Mouse (Mus musculus): Measurements from ENCODE around the gene Ddo.

The Ddo gene

DNA sequence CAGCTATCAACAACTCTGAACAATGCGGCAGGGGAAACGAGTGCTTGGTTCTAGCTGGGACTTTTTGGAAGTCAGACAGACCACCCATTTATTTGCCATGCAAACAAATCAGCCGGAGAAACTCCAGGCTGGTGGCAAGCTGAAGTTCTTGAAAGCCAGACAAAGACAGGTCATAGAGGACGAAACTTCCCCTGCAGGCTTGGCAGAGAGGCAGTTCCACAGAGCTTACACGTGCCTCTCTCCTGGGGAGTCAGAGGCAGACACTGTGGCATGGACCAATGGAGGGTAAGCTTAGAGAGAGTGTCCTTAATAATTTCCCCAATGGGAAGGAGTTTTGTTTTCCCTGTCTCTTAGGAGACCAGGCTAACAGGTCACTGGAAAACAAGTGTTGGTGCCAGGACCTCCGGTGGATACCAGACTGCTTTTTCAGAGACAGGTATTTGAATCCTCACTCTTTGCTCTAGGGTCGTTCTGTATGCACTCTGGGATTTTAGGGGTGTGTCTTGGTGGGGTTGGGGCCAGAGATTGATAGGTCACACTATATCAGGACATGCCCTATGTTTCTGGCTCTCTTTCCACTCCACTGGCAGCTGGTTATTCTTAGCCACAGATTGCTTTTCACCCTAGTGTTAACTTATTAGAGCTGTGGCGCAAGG is at the start of gene Ddo:
Gene Ddo, plus strand, starts transcription at position 356 of the 656 bp plus-strand sequence.
- no peak for DNase-seq (ENCODE audit: low spot score in 2 of 2)

- DNase-seq (ENCODE audit: low spot score in 2 of 2), result peak in 1 of 2 experiments; percentile 5
Observed at GRCm38 (mm10) chr10:40583584-40584255, 46.1 kb upstream of the Ddo start.

DNA sequence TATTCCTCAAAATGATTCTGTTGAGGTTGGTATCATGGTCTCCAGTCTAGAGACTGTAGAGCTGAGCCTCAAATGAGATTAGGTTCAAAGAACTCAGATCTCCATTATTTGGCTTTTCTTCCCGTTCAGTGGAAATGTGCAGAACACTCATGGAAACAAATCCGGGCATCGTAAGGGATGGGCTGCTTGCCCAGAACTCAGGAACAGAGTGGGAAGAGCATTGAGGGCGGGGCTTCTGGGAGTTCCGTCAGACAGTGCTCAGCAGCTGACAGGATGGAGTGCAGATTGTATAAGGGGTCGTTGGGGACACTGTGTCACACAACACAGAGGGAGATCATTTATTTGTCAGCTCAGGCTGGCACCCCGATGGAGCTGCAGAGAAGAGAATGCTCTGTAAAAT is 37.6 kb upstream of the Ddo start:
- peak; percentile 40 to 50 for DNase-seq (ENCODE audit: low spot score in 2 of 2)

- peak; percentile 12 to 20 for DNase-seq (ENCODE audit: low spot score in 2 of 2)
Observed at GRCm38 (mm10) chr10:40597177-40597576, 32.6 kb upstream of the Ddo start.

- DNase-seq (ENCODE audit: low spot score in 2 of 2), result no peak
Observed at GRCm38 (mm10) chr10:40604706-40605394, 25.0 kb upstream of the Ddo start.

DNA sequence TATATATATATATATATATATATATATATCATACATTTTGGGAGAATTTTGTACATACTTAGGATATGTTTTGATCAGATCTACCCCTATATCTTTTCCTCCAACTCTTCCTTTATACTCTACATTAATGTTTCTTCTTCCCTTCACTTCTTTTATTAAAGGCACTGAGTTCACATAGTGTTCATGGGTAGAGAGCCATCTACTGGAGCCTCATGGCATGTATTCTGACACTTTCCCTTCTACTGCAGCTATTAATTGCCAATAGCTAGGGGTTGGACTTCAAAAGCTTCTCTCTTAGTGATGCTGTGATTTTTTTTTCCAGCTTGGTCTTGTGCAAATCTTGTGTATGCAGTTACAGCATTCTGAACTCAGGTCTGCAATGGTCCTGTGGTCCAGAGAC is 11.8 kb upstream of the Ddo start:
- DNase-seq (ENCODE audit: low spot score in 2 of 2), result no peak

DNA sequence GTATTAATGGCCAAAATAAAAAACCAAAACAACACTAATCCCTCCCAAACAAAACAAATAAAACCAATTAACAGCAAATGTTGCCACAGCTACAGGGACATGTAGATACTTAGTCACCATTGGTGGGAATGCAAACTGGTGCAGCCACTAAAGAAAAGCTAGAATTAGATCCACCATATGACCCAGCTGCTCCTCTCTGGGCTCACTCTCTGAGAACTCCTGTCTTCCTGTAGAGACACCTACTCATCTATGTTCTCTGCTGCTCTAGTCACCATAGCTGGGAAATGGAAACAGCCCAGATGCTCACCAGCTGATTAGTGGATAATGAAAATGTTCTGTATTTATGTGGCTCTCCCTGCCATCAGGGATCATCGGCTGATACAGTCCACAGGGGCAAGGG is 10.1 kb upstream of the Ddo start:
- no peak for DNase-seq (ENCODE audit: low spot score in 2 of 2)

DNA sequence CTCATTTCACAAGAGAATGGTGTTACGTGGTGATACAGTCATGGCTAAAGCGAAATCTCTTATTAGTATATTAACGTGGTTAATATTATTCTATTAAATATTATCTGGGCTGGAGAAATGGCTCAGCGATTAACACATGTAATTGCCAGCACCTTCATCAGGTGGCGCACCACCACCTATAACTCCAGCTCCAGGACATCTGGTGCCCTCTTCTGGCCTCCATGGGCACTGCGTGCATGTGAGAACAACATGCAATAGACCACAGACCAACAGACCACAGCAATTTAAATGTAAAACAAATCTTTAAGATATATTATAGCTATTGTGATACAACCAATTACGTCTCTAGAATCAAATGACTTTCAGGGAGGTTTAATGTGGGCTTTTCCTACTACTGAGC is 671 bp upstream of the Ddo start:
- DNase-seq (ENCODE audit: low spot score in 2 of 2), result no peak

DNA sequence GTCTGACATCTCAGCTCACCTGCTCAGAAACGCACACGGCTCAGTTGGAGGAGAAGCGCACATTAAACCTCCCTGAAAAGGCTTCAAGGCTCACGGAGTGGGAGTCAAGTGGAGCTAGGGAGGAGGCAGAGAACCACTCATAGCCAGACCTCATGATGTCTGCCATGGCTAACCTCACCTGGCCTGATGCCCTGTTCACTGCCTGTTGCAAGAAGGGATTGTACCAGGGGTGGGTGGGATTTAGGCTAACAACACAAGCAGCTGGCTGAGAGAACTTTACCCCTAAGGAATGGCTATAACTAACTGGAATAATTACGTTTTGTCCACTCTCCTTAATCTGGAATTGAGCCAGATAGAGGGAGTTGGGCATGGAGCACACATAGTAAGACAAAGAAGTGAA is 646 bp downstream of the Ddo start:
- DNase-seq (ENCODE audit: low spot score in 2 of 2), result no peak

- no peak for DNase-seq (ENCODE audit: low spot score in 2 of 2)
Observed at GRCm38 (mm10) chr10:40630961-40631360, 1.1 kb downstream of the Ddo start.

GRCm38 (mm10) chr10:40632087-40632486 is 2.3 kb downstream of the Ddo start:
- no peak for DNase-seq (ENCODE audit: low spot score in 2 of 2)

GRCm38 (mm10) chr10:40637331-40637730 is 7.5 kb downstream of the Ddo start:
- no peak for DNase-seq (ENCODE audit: low spot score in 2 of 2)

DNA sequence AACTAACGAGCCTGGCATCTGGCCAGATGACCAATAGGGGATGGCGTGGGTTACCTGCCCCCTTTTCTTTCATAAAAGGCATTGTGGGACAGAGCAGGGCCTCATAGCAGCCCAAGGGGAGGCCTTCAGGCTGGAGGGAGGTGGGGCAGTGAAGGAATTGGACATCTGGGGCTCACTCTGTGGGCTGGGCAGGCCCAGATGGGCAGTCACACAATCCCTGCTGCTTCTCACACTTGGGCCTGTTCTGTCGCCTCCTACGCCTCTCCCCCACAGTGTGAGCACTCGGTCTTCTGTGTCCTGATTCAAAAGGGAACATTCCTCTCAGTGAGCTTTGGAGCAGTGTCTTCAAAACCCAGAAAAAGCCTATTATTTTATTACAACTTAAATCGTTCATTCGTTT is 8.5 kb downstream of the Ddo start:
- DNase-seq (ENCODE audit: low spot score in 2 of 2), result peak; percentile 83 to 90

- peak in 1 of 2 experiments; percentile 68 for DNase-seq (ENCODE audit: low spot score in 2 of 2)
Observed at GRCm38 (mm10) chr10:40638823-40639819, 9.3 kb downstream of the Ddo start.

GRCm38 (mm10) chr10:40640406-40640805 is 10.6 kb downstream of the Ddo start:
- DNase-seq (ENCODE audit: low spot score in 2 of 2), result no peak

DNA sequence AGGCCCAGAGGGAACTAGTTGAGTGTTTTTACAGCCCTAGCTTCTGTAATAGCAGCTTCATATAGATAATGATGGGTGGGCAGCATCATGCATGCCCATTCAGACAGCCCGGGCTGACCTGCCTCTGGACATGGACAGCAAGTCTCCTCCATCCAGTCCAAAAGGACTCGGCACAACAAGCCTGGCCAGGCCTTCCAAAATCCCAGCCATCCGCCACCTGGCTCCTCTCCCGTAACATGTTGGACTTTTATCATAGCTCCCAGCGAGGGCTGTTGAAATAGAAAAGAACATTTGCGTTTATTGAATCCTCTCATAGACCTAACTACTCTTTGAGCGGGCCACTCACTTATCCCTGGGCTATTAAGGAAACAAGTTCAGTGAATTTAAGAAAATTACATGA is 12.1 kb downstream of the Ddo start:
- no peak for DNase-seq (ENCODE audit: low spot score in 2 of 2)

GRCm38 (mm10) chr10:40643126-40643525 is 13.3 kb downstream of the Ddo start:
- DNase-seq (ENCODE audit: low spot score in 2 of 2), result no peak

DNA sequence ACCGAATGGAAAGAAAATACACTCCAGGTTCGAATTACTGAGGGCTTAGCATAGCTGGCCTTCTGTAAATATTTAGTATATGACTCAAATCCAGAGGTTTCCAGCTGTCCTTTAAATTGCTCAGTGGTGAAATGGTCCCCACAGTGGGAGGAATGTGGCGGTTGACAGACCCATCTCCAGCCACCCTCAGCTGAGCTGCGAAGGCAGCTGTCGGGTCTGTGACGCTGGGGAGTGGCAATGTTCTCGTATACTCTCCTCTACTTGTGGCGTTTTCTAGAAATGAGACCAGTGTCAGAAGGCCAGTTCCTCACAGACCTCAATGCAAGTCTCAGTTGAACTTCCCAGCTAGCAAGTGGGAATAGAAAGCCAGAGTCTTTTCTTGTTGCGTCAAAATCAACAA is 14.6 kb downstream of the Ddo start:
- no peak for DNase-seq (ENCODE audit: low spot score in 2 of 2)

GRCm38 (mm10) chr10:40645346-40645745 is 15.5 kb downstream of the Ddo start:
- DNase-seq (ENCODE audit: low spot score in 2 of 2), result no peak

DNA sequence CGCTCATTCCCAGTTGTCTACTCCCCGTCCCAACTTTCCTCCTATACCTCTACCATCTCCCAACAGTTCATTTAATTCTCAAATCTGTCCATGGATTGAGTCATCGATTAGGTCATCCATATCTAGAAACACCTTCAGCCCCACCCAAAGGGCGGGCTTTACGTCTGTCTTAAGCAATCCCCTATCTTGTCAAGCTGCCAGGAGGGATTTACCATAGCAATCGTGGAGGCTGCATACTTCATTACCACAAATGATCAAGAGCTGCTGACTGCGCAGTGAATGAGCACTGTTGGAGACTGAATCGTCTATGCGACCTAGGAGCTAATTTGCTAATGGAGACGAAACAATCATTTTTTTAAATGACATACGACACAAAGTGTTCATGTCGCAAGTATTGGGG is 19.0 kb downstream of the Ddo start:
- DNase-seq (ENCODE audit: low spot score in 2 of 2), result no peak

GRCm38 (mm10) chr10:40649634-40650033 is 19.8 kb downstream of the Ddo start:
- no peak for DNase-seq (ENCODE audit: low spot score in 2 of 2)

GRCm38 (mm10) chr10:40651676-40652075 is 21.9 kb downstream of the Ddo start:
- no peak for DNase-seq (ENCODE audit: low spot score in 2 of 2)
